9 mouse cellular contexts compared by ENCODE assay signal in the genomic region with DNA sequence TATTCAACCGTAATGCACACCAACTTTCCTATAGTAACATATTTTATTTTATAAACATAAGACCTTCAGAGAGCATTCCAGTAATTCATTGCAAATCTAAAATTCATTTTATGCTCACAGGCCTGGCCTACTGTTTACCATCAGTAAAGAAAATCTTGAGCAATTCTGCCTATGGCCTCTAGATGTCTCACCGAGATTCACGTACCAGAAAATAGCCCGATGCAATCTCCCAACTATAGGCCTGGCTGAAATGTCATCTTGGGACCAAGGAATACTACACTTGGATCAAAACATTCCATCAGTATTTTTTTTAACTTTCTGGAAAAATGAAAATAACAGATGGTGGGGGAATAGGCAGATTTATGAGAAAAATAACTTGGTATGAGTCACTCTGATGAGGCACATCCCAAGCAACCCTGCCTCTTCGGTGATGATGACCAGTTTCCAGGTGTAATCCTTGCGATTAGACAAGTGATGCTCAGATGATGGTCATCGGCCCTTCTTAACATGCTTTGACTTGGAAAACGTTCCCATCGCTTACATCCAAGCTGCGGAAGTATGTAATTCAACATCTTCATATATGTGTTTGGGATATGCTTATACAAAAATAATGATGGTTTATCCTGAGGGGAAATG.
DNase-seq lines count a peak whose midpoint lies in the region; ATAC-seq and TF ChIP-seq lines count a peak whose summit lies in the region.
"Had no signal": no experiment of that assay in that cellular context is flagged by ENCODE, and none has a peak within 500 bp of the region (broad histone marks: within the 10 kb centered on the region; RNA-seq: fewer than 3 reads in every experiment).

No protein-coding gene starts in this region.

- H3K4me3 ChIP-seq in liver, embryonic 14.5 days (ENCODE audit: insufficient read depth in 1 of 2, low read depth in 2 of 2, low read length in 2 of 2), result no peak overlapping the region
- H3K4me3 ChIP-seq in liver, embryonic 12.5 days, result no peak overlapping the region
- H3K4me3 ChIP-seq: embryonic facial prominence, embryonic 13.5 days had no signal

- WGBS in liver, embryonic 14.5 days (ENCODE audit: insufficient replicate concordance), result 48% methylated on average over 10 of the region's 10 CpGs
- WGBS in liver, embryonic 12.5 days (ENCODE audit: insufficient replicate concordance), result 58% methylated on average over 10 of the region's 10 CpGs

- H3K9ac ChIP-seq in liver, embryonic 14.5 days (replicated peaks), result no peak overlapping the region
- H3K9ac ChIP-seq in liver, embryonic 12.5 days, result no peak overlapping the region
- H3K9ac ChIP-seq: embryonic facial prominence, embryonic 13.5 days had no signal

- peak; percentile 21 to 31 for DNase-seq in cerebellum, adult 18-20 months
- no peak for DNase-seq in cerebellum, adult 11 months
- DNase-seq in liver, embryonic 14.5 days (ENCODE audit: low read depth in 3 of 3, low spot score in 3 of 3), result no peak
- peak; percentile 56 for DNase-seq in embryo, embryonic 10 days (ENCODE audit: low spot score)
- peak; percentile 33 to 46 for DNase-seq in left cerebral cortex, postnatal 14 days (ENCODE audit: low spot score in 2 of 2)
- DNase-seq in thymus, postnatal 25 days, result no peak

- no peaks in the 10 kb centered on the region for H3K27me3 ChIP-seq in liver, embryonic 14.5 days (ENCODE audit: control insufficient read depth, insufficient read depth, low read length)
- no peaks in the 10 kb centered on the region for H3K27me3 ChIP-seq in liver, embryonic 12.5 days (replicated peaks)
- H3K27me3 ChIP-seq: embryonic facial prominence, embryonic 13.5 days had no signal

- no peaks in the 10 kb centered on the region for H3K36me3 ChIP-seq in liver, embryonic 14.5 days (replicated peaks; ENCODE audit: control insufficient read depth, insufficient read depth, low read depth)
- H3K36me3 ChIP-seq in liver, embryonic 12.5 days, result no peaks in the 10 kb centered on the region
- H3K36me3 ChIP-seq: embryonic facial prominence, embryonic 13.5 days had no signal

- H3K27ac ChIP-seq in liver, embryonic 14.5 days, result no peak overlapping the region
- no peak overlapping the region for H3K27ac ChIP-seq in liver, embryonic 12.5 days
- H3K27ac ChIP-seq: embryonic facial prominence, embryonic 13.5 days had no signal

- H3K9me3 ChIP-seq in liver, embryonic 14.5 days (ENCODE audit: control insufficient read depth, low read length), result no peaks in the 10 kb centered on the region
- no peaks in the 10 kb centered on the region for H3K9me3 ChIP-seq in liver, embryonic 12.5 days (replicated peaks)
- H3K9me3 ChIP-seq: embryonic facial prominence, embryonic 13.5 days had no signal

- ATAC-seq in liver, embryonic 14.5 days (ENCODE audit: insufficient read depth), result no peak
- no peak for ATAC-seq in liver, embryonic 12.5 days
- ATAC-seq in megakaryocyte, adult 5-6 weeks (ENCODE audit: poor library complexity, severe bottlenecking), result no peak

- H3K4me2 ChIP-seq in liver, embryonic 14.5 days (ENCODE audit: low read depth), result no peak overlapping the region
- H3K4me2 ChIP-seq in liver, embryonic 12.5 days, result no peak overlapping the region
- H3K4me2 ChIP-seq: embryonic facial prominence, embryonic 13.5 days had no signal

- intact Hi-C loops in left cerebral cortex, postnatal 14 days (cut with DNase I), result loop anchor here (2.0 to 10.0 kb wide), 2 partner anchors 778 to 918 kb away; no protein-coding TSS in a partner anchor

- no peaks in the 10 kb centered on the region for H3K4me1 ChIP-seq in liver, embryonic 14.5 days (replicated peaks; ENCODE audit: control insufficient read depth in 2 of 2, insufficient read depth in 2 of 2, low read length in 1 of 2)
- no peaks in the 10 kb centered on the region for H3K4me1 ChIP-seq in liver, embryonic 12.5 days
- H3K4me1 ChIP-seq: embryonic facial prominence, embryonic 13.5 days had no signal

- peak; percentile 12; the same call in 1 of the 2 replicates for TF ChIP-seq CTCF in liver, embryonic 14.5 days (IDR thresholded peaks at IDR 0.05; ENCODE audit: low read depth)

- no peak for TF ChIP-seq EP300 in liver, embryonic 14.5 days (IDR thresholded peaks at IDR 0.05; ENCODE audit: low read depth)

Comparison
In these comparisons a context has a peak if more than half of its experiments do, and no peak if none do; other contexts are left out.
1. DNase-seq: peak in cerebellum, adult 18-20 months (2 of 2), embryo, embryonic 10 days (single experiment) and left cerebral cortex, postnatal 14 days (2 of 2); none in cerebellum, adult 11 months (single experiment), liver, embryonic 14.5 days (0 of 3) and thymus, postnatal 25 days (single experiment).